Mouse (Mus musculus) natural killer cell, adult 2 months (primary cell): ENCODE measurements around the gene Dguok.

Experiments
- DNase-seq, 2 experiments: peaks; one replicate each; pipeline ENCODE4 v3.0.0; 2022; ENCODE audit warnings: low spot score in 2 of 2

Dguok gene

DNA sequence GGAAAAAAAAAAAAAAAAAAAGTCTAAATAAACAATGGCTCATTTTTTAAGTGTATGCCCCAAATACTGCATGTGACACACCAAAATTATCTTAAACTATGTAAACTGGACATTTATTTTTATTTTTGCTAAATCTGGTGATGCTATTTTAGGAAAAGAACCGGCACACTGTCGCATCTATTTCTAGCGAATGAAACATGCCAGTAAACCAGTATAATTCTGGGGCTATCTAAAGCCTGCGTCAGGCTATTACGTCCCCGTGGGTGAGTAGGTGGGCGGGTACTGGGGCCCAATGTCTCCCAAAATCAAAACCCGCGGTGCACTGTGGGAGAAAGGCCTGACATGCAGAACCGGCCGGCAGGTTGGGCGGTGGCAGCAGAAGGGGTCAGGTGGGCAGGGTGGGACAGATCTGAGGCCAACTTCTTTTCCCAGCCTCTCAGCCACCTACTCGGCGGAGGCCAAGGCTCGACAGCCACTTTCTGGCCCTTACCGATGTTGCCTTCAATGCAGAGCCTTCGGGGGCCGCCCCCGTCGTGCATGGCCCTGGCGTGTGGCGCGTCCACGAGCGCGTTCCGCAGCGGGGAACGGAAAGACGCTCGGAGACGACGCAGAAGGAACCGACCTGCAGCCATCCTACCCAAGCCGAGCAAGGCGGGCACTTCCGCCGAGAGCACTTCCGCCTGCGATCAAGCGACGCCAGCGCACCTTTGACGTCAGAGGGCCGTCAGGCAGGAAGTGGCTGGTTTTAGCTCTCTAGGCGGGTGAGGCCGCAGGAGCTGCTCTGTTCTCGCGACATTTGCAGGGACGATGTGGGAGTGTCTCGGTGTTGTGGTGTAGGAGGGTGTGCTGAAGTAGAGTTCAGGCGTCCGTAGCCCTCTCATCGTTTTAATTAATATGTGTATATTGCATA lies at the start of gene Dguok:
Dguok (minus strand) TSS at position 712 of the 910 bp plus-strand sequence.
- peak; percentile 98 to 99 for DNase-seq

GRCm38 (mm10) chr6:83555972-83556371 lies 49.2 kb upstream of the Dguok start:
- DNase-seq, result no peak

DNA sequence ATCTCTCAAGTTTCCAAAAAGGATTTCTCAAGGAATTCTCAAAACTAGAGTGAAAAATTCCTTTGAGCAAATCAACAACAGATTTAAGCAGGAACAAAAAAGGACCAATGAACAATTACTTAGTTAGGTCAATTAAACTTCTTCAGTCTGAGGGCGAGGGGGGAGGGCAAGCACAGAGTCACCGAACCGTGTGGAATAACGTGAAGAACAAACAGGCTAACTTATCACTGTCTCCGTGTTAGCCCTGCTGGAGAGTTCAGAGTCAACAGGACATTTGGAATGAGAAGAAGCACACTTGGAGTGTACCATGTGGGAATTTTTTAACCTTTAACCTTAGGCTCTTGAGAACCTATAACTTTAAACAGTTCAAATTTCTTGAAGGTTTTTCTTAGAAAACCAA lies 41.6 kb upstream of the Dguok start:
- no peak for DNase-seq

- DNase-seq, result no peak
Observed at GRCm38 (mm10) chr6:83545778-83546177, 39.0 kb upstream of the Dguok start.

DNA sequence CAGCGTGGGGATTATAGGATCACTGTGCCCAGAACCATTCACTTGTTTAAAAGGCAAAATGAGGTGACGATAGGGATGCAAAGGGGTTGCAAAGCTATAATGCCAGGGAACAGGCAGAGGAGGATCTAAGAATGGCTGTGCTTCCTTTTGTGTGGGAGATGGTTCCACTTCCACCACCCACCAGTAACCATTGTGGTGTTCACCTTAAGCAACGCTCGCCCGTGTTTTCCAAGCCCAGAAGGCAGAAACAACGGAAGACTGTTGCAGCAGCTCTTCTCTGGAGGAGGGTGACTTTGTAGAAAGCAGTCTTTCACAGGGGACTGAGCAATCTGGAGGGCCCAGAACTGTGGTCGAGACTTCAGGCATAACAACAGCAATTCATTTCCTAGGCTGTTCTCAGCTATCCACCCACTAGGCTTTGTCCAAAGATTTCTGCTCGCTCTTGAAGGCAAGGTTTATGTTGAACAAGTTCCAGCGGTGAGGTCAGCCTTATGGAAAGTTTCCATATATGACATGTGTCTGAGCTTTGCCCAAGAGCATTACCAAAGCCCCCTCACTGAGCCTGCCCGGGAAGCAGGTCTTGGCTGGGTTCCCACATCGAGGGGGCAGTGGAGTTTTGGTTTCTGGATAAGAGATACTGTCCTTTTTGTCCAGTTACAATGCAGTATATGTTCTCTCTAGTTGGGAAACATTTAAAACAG lies 35.1 kb upstream of the Dguok start:
- DNase-seq, result no peak

DNA sequence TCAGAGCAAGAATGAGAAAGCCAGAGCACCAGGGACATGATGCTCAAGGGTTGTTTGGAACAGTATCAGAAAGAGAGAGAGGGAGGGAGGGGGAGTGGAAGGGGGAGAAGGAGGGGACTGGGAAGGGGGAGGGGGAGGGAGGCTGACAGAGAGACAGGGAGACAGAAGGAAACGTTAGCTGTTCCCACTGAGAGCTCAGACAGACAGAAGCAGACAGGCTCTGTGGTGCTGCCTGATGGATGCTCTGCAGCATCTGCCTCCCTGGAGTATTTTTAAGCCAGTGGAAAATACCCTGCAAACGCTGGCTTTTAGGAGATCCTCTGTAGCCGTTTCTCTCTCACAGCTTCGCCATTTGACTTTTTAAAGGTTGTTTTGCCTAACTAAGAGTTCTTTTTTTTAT lies 33.2 kb upstream of the Dguok start:
- no peak for DNase-seq

- no peak for DNase-seq
Observed at GRCm38 (mm10) chr6:83536795-83537059, 30.0 kb upstream of the Dguok start.

- no peak for DNase-seq
Observed at GRCm38 (mm10) chr6:83536028-83536794, 29.4 kb upstream of the Dguok start, which contains the start of gene Actg2. Actg2 (minus strand) TSS chr6:83536265.

DNA sequence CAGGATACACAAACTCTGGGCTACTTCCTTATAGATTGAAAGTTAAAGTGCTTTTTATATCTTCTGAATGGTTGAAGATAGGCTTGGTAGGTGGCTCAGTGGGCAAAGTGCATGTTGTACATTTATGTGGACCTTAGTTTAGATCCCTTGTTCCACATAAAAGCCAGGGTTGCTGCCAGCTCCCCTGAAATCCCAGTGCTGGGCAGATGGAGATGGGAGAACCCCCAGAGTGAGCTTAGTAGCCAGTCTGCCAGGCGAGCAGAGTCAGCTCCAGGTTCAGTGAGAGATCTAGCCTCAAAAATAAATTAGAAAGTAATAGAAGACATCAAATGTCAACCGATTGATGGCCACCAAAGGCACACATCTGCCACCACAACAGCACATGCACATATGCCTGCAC lies 25.8 kb upstream of the Dguok start:
- DNase-seq, result no peak

DNA sequence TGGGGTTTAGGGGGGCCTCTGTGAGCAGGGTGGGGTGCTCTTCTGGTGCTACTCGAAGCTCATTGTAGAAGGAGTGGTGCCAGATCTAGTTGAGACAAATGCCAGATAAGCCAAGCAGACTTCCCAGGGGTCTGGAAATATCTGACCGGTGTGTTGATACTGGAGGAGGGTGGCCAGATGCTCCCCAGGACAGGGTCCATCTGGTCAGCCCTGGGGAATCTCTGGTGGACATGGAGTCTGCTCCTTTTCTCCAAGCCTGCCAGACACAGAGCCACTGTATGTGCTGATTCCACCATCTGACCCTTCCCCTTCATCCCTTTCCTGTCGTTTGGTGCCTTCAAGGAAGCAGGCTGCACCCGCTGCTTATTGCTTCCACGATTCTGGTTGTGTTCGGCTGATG lies 16.4 kb upstream of the Dguok start:
- DNase-seq, result no peak

- DNase-seq, result no peak
Observed at GRCm38 (mm10) chr6:83521784-83522183, 15.0 kb upstream of the Dguok start.

GRCm38 (mm10) chr6:83518637-83519036 lies 11.9 kb upstream of the Dguok start:
- no peak for DNase-seq

- DNase-seq, result no peak
Observed at GRCm38 (mm10) chr6:83515172-83515571, 8.4 kb upstream of the Dguok start.

DNA sequence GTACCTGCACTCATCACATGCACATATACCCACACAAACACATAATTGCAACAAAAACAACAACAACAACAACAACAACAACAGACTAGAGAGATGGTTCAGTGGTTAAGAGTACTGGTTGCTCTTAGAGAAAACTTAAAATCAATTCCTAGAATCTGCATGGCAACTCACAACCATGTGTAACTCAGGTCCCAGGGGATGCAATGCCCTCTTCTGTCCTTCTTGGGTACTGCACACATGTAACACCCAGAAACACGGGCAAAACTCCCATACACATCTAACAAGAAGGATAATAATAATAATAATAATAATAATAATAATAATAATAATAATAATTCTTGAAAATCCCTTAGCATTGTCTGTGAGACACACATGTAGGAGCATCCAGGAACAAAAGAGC lies 5.7 kb upstream of the Dguok start:
- peak; percentile 47 to 72 for DNase-seq

DNA sequence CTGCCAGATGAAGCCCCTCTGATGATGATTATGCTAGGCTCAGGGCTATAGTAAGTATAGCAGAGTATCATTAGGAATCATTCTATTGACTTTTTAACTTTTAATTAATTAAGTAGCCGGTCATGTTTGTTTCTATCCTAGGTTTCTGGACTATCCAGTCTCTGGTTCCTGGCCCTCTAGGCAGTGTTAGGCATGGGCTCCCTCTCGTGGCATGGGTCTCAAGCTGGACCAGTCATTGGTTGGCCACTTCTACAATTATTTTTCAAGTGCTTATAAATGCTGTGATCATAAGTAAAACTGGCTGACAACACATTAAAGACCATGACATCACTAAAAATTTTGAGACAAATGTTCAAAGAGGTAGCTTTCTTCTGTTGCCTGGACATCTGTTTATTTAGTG lies 3.4 kb upstream of the Dguok start:
- DNase-seq, result no peak

GRCm38 (mm10) chr6:83509442-83509841 lies 2.7 kb upstream of the Dguok start:
- DNase-seq, result no peak

- DNase-seq, result no peak
Observed at GRCm38 (mm10) chr6:83507168-83507546, 388 bp upstream of the Dguok start.

DNA sequence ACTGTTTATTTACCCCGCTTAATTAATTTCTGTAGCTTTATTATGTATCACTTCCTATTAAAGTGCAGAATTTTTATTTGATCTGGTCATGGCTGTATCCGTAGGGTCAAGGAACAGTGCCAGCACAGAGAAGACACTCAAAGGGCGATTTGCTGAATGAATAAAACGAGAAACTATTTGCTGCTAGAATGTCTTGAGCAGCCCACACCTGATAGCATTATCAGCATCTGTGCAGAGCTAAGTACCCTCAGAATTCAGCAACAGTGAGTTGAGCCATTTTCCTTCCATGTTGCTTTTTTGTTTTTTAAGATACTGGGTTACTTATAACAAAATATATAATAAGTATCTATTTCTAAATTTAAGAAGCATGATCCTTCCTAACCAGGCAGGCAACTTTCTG lies 1.2 kb downstream of the Dguok start:
- no peak for DNase-seq

DNA sequence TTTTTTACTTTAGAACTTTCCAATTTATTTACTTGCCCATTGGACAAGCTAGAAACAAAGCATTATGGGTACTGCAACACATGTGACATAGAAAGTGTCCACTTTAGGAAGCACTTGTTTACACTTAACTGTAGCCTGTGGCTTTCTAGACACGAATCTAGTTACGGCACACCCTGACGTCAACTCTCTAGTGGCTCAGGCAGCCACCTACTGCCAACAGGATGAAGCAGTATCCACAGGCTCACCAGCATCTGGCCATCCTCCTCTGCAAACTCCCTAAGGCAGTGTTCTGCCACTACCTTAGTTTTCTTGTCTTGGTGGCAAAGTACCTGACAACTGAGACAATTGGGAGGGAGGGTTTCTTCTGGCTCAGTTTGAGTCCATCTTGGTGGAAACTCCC lies 3.4 kb downstream of the Dguok start:
- DNase-seq, result peak; percentile 30 to 48

GRCm38 (mm10) chr6:83502656-83503055 lies 4.1 kb downstream of the Dguok start:
- DNase-seq, result no peak

GRCm38 (mm10) chr6:83501524-83502310 lies 5.1 kb downstream of the Dguok start:
- DNase-seq, result no peak

- peak in 1 of 2 experiments; percentile 39 for DNase-seq
Observed at GRCm38 (mm10) chr6:83500462-83500861, 6.3 kb downstream of the Dguok start.
